Mouse (Mus musculus) kidney, postnatal 36 days (tissue): ENCODE measurements at regions not wholly inside any gene's neighbourhood (a gene's known extent, or its start where the extent isn't known, plus 50 kb on each side); places are given as distances from the start of the nearest gene placed in this dataset.
A peak's percentile ranks its signal among the peaks of the same experiment; 100 is the strongest.

ENCODE experiments used
- DNase-seq, 2 experiments: peaks; one replicate each; pipeline ENCODE4 v3.0.0; 2021 to 2022; ENCODE audit warnings: mixed read lengths in 2 of 2

DNA sequence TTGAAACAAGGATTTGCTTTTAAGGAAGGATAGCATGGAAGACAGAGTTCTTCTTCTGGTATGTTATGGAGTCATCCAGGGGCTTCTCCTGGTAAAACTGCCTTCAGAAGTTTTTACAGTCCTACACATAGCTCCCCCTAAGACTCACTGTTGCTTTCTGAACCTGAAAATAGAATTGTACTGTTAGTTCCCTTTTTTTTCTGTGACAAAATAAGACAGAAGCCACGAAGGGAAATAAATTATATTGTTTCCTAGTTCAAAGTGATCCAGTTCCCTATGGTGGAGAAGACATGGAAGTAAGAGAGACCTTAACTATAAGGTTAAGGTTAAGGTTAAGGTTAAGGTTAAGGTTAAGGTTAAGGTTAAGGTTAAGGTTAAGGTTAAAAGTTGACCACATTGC lies 251.5 kb upstream of the Kcnj16 start:
- no peak for DNase-seq

DNA sequence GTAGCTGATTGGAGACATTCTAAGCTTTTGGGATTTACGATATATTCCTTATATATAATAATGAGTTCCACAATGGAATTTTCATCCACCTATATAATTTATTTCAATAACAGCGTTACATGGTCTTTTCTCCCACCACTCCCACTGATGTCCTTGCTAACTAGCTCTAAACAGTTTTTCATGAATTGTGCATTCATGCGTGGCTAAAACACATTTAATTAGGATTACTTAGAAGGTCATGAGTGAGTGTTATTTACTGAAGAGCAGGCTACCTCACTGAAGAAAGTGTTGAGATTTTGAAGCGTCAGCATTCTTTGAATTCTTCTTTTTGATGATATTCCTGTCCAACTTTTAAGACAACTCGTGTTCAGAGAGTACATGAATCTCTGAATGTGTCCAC lies 245.1 kb upstream of the Kcnj16 start:
- no peak for DNase-seq

DNA sequence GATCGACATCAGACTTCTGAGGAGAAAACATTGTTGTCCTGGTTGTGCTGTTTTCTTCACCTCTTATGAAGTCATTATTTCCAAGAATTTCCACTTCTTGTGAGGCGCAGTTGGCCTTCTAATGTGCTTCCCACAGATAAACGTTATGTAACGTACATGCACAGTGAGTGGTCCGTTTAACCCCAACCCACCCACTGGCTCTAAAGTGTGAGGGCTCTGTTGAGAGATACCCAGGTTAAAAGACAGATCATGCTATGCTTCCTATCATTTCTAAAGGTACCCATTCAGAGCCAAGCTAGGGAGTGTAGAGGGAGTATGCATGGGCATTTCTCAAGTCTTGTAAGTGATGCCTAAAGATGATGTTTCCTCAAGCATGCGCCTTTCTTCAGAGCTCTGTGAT lies 243.9 kb upstream of the Kcnj16 start:
- no peak for DNase-seq

DNA sequence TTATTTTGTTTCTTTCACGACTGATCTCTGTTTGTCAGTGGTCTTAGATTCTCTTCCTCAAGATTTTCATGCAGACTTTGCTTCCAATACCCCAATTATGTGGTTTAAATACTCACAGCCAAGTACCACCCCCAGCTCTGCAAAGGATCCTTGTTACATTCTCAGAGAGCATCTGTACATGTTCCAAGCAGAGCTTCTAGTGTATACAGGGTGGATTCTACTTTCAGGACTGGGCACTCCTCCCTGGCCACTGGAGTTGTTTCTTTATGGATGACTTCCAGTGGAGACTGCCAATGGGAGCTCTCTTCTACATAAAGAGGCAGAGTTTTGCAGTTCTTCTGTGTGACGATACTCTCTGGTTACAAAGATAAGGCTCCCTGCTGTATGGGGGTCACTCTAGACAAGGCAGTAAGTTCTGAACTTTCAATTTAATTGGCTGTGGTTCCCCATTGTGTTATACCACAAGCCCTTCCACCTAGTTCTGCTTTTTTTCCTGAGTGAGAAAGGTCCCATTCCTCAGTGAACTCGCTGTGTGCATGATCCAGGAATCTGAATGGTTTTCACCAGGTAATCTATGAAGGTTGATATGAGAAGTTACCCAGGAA lies 240.4 kb upstream of the Kcnj16 start:
- no peak for DNase-seq

DNA sequence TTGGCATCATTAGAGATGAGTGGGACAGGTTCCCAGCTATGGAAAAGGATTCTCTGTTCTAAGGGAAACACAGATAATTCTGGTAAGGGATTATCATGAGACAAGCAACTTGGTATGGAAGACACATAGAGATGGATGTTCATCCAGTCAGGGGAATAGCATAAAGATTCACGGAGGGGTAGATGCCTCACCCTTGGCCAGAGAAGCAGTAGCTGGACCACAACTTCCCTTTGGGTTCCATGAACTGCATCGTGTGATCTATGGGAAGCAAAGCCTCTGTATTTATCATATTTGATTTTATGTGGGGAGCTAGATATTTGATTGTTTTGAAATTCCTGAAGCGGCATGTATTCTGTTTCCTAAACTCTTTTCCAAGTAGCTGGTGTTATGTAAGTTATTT lies 236.3 kb upstream of the Kcnj16 start:
- DNase-seq: no peak

DNA sequence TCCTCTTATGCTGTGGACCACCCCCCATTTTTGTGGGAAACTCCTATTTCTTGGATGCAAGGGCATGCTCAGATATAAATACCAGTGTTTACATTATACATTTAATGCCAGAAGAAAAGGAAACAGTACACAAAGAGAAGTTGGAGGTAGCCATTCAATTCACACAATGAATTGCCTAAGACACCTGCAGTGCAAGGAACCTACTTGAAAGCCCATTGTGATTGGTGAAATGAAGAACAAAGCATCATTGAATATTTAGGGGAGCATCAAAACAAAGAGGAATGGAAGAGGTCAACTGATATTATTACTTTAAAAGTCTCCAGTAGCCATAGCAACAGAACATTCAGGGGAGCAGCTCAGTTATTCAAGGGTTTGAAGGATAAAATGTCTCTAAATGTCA lies 193.7 kb upstream of the Kcnj16 start:
- no peak for DNase-seq

DNA sequence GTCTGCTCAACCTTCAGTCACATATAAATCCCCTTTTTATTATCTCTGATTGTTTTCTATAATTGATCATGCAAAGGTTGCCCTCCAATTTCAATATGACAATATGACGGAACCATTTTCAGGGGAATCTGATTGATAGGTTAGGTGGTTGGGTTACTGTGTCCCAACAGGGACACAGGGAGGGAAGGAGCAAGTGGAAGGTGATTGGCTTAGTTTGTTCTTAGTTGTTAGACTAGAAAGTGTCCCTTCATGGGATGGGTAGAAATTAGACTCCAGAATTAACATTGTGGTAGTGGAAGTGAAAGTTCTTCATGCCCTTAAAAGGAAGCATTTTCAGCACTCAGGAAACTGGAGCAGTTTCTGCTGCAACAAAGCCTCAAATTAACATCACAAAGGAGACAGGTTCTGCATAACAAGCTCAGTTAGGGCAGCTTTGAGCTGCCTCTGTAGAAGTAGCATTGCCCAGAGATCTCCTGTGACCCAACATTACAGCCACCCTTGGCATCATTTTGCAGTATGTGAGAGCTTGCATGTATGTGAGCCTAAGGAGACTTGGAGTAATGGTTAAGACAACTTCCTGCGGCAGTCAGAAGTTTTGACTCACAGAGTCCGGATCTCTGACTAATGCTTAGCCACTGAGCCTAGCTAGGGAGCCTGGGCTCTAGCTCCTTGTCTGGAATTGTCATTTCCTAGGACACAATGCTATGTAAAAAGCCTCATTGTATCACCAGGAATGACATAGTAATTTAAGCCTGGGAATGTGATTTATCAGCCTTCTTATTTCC lies 186.1 kb upstream of the Kcnj16 start:
- no peak for DNase-seq

DNA sequence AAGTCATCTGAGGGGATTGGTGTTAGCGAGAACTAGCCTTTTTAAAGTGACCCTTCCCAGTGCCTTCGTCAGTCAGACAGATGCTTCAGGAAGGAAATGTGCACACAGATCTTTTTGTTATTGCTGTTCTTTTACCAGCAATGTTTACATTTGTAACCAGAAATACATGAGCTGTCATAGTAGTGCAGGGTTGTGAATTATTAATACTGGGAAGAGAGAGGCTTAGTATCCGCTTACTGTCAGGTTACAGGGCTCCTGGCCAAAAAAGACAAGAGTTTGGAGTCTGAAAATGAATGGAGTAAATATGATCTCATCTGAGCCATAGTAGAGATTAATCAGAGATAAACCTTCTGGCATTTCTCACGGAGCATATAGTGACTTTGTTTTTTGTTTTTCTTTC lies 178.3 kb upstream of the Kcnj16 start:
- no peak for DNase-seq

DNA sequence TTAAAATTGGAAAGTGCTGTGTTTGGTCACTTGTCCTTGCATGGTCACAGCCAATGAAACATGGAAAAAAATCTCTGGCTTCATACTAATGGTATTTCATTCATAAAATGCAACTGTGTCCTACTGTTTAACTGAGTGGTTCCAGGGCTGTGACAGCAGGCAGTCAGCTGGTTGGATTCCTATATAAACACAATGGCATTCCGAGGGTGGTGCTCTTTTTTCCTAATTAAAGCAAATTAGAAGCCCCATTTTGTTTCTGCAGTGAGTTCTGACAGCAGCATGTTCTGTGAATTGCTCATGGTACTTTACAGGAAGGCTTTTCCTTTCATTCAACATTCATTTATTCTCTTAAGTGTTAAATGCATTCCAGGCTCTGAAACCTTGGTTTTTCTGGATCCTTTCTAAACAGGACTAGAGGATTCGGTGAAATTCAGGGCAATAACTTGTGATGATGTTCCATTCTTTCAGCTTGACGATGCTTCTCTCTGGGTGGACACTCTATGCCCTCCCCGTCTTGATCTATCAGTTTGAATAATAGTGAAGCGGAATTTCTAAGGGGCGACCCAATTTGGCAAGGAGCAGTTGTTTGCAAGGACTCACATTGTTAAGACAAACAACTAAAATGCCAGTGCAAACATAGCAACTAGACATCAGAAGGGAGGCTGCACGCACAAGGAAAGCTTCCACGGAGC lies 167.8 kb upstream of the Kcnj16 start:
- no peak for DNase-seq

DNA sequence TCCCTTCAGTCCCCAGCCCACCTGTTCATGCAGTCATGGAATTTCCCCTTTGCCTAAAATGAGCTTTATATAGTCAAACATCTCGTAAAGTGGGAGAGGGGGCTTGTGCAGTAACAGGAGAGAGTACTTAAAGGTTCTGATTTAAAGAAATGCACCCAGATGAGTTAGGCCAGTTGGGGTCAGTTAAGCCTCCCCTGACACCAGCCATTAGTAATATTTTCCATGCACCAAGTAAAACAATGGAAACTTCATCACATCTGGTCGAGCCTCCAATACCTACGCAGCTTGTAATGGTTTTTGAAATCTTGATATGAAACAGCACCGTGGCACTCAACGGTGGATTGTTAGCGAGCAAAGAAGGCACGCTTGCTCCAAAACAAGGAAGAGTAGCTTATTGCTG lies 165.8 kb upstream of the Kcnj16 start:
- DNase-seq: no peak

DNA sequence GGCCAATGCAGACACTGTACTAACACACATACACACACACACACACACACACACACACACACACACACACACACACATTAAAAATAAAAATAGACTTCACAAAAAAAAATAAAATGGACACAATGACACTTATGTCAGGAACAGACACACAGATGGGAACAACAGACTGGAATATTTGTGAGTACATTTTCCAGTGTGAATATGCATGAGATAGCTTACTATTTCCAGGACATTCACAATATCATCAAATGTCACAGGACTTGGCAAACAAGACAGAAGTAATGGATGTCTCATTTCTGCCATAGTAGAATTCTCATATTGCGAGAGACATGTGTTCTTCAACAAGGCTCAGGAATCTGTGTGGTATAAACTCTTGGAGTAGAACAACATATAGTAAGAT lies 163.8 kb upstream of the Kcnj16 start:
- no peak for DNase-seq

DNA sequence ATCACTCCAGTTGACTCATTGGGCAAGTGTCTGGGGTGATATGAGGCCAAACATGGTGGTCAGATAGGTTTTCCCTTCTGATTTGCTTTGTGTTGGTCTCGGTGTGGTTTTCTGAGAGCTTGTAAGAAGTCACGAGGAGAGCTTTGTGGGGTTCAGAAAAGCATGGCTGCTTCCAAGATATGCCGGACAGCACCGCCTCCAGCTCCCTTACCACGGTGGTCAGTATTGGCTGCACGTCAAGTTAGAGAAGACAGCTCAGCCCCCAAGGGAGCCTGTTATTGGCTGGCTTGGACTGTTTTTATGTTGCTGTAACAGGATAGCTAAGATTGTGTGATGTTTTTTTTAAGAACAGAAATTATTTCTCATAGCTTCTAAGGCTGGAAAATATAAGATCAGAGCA lies 154.7 kb upstream of the Kcnj16 start:
- DNase-seq: peak in 1 of 2 experiments; percentile 9

DNA sequence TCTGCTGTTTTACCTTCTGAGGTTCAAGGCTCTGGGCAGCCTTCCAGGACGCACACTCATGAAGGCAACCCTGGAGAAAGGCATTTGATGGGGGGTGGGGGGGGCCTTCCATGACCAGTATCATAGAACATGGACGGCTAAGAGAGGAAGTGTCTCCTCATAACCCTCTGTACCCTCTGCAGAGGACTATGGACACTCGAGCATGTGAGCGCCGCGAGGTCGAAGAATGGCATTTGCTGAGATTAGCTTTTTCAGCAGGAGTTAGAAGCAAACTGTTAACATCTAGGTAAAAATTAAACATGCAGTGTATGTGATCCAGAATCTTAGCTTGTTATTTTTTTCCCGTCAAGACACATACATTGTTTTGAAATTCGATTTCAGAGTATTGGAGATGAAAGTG lies 153.1 kb upstream of the Kcnj16 start:
- peak; percentile 82 to 88 for DNase-seq

DNA sequence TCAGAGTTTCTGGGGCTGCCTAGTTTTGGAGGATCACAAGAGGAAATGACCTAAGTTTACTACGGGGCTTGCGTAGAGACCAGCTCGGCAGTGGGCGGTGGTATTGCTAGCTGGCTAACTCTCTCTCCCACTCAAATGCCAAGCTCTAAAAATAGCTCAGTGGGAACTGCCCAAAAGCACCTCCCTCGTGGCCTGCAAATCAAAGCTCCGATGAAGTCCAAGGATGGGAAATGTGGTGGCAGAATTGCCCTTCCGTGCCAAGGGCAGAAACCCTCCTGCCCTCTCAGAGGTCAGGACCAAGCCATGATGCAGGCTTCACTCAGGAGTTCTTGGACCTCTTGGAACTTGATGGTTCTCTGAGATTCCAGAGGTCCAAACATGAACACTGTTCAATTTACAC lies 152.6 kb upstream of the Kcnj16 start:
- DNase-seq: peak; percentile 70 to 89

DNA sequence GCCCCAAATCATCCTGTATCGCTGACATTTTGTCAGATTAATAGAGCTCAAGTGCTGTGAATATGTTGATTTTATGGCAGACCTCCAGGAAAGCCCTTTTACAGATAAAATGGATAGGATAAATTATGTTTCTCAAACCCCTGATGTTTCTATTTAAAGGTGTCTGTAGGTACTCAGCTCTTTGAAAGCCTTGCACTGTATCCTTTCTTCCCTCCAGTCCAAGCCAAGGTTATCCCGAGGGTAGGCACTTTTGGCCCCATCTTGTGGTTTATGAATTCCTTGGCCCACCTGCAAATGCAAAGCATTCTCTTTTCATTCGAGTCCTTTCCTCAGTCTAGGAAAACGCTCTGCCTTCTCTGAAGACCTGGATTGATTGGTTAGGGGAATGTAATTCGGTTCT lies 139.2 kb upstream of the Kcnj16 start:
- no peak for DNase-seq

DNA sequence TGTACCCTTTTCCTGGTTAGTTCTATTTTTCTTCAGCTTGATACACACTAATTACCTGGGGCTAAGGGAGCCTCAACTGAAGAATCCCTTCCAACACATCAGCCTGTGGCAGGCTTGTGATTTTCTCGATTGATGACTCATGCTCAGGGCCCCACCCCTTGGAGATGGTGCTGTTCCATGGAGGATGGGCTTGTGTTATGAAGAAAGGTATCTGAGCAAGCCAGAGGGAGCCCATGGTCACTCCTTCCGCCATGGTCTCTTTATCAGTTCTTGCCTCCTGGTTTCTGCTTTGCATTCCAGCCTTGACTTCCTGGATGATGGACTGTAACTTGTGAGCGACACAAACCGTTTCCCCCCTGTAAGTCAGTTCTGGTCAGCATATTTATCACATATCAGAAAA lies 131.1 kb upstream of the Kcnj16 start:
- no peak for DNase-seq

DNA sequence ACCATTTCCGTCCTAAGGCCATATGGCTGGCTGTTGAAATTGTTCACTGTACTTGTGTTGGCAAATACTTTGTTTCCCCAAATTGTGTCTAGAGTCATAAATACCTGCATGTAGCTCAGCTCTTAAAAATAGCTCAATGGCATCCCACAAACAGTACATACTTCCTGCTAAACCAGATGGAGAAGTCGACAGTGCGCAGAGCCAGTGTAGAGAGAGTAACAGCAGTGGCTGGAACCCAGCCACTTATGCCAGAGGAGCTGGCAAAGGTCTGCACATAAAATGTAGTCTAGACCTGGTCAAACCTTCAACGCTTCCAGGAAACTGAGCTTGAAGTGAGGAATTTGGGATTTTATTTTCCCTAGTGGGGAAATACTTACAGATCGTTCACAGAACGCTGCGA lies 128.5 kb upstream of the Kcnj16 start:
- peak; percentile 31 to 48 for DNase-seq

DNA sequence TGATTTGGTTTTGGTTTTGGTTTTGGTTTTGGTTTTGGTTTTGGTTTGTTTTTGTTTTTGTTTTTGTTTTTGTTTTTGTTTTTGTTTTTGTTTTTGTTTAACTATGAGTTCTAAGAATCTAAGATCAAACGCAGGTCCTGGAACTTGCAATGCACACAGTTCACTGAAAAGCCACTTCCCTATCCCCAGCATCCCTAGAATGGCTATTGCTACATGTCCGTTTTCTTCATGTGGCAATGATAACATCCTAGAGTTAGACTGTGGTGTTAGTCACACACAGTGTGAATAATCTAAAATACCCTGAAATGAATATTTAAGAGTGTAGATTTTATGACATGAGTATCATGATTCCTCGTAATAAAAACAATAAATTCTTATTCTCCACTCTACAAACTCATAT lies 99.5 kb upstream of the Kcnj16 start:
- DNase-seq: no peak

DNA sequence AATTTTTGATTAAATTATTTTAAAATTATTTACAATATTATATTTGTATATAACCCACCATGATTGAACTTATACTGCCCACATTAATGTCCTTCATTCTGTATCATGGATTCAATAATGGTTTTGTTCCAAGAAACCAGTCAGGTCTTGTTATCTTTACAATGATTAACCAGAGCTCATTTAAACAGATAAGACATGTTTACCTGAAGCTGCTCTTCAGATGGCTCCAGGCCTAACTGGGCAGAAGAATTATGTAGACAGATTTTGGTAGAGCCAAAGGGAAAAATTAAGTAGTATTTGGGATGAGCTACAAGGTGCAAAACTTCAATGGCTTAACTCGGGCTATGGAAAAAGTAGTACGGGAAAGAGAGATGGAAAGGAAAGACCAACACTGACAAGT lies 97.7 kb upstream of the Kcnj16 start:
- no peak for DNase-seq

DNA sequence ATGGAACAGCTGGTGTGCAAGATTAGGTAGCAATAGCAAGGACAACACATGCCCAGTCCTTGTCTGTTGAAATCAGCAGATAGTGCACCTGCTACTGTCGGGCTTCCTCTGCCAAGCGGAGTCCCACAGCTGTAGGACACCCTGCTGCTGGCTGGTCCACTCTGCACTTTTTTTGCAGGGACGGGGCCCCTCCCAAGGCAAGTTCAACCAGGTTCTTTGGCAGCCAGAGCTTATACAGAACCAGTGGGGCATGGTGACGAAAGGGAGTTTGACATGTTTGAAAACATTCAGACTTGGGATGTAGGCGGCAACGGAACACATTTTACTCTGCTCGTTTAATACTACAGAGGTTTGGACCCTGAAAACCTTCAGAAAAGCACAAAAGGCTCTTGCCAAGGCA lies 93.2 kb upstream of the Kcnj16 start:
- DNase-seq: peak in 1 of 2 experiments; percentile 3

DNA sequence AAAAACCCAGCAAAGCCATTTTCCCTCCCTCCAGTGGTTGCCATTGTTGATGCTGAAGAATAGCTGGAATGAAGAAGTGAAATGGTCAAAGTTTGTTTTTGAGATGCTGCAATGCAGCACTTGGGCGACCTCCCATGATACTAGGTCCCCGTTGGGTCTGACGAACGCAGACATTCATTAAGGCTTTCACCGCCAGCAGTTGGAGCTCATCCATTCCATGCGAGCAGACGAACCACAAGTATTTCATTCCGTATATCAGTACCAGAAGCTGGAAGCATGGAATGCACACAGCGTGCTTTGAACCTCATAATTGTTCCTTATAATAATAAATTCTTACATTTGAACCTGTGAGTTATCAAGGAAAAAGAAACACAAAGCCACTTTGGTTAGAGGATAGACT lies 86.9 kb upstream of the Kcnj16 start:
- no peak for DNase-seq

DNA sequence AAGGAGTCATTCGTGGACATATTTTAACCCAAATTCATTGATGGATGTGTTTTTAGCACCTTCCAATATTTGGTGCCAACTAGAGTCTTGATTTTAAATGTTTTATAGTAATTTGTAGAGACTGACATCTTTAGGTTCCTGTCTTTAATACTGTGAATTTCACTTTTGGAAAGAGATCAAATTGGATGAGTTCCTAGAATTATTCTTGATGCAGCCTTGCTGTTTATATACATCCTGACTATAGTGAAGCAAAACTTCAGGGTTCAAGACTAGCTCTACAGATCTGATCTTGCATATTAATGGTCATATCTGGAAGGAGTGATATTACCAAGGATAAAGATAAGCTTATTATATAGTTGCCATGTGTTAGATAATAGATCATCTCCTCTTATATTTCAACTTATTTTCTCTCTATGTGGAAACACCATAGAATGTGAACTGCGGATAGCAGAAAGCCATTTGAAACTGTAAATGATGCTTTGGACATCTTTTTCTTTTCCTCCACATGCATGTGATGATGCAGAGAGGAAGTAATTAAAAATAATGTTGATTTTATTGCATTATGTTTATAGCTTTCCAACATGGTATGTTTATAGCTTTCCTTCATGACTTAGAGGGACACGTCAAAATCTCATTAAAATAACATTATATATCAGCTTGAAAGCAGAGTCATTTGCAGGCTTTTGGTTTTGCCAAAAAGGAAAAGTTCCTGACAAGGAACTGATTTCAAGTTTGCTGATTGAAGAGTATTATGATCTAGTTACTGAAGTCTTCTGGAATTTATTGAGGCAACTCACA lies 78.3 kb upstream of the Kcnj16 start:
- no peak for DNase-seq

DNA sequence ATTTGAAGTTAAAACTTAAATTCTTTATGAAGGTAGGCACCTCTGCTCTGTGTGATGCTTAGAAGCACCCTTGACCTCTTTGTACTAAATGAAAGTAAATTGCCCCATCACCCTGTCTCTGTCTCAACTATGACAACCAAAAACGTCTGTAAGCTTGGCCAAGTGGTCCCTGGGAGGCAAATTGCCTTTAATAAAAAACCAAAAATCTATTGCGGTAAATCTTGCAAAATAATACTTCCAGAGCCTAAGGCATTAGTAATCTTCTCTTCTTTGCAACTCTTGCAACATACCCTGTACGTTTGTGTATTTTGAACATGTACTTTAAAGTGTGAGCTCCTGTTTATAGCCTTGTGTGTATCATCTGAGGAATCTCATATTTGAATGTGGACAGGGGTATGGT lies 77.4 kb upstream of the Kcnj16 start:
- DNase-seq: no peak

DNA sequence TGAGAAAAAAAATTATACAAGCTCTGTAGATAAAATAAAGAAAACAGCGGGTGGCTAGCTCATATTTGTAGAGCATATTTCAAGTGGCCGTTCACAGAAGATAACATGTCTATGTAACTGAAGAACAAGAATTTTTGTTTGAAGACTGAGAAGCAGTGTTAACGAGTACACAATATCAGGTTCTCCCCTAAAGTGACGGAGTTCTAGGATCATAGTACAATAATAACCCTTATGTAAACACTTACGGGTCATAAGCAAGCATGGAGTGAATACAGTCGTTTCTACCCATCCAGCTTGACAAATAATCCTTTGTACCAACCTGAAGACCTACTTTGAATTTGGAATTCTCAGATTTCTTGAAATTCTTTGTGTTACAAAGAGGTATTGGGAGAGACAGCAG lies 64.9 kb upstream of the Kcnj16 start:
- DNase-seq: no peak
